Mouse (Mus musculus) midbrain, embryonic 15.5 days (tissue): ENCODE results near the gene Rpusd2. TPM values are rescaled to one million over a fixed set of nuclear protein-coding genes. Genes with fewer than 3 reads are reported as not detected.
"Not testable (repeated sequence)": the region's sequence is repeated elsewhere in the genome, so short reads cannot be mapped to it uniquely, and the experiment has no call there.

Source experiments
- ATAC-seq: fragments of 200-750 bp; cut with Nextera tagmentation; replicated peaks from 2 replicates; pipeline ENCODE4 v1.8.0; 2017; ENCODE audit warnings: moderate TSS enrichment
- H3K27ac ChIP-seq: fragments of 300-500 bp; sonication (generic); 2 replicates; pipeline ENCODE4 v1.5.1; 2015; ENCODE audit warnings: mild to moderate bottlenecking, inconsistent platforms
- H3K27me3 ChIP-seq: fragments of 300-500 bp; sonication (generic); replicated peaks from 2 replicates; pipeline ENCODE4 v1.6.1; 2015; ENCODE audit warnings: inconsistent platforms
- H3K36me3 ChIP-seq: fragments of 300-500 bp; sonication (generic); replicated peaks from 2 replicates; pipeline ENCODE4 v1.6.1; 2015; ENCODE audit warnings: inconsistent platforms
- H3K4me1 ChIP-seq: fragments of 300-500 bp; sonication (generic); 2 replicates; pipeline ENCODE4 v1.6.1; 2015; ENCODE audit warnings: inconsistent platforms
- H3K4me2 ChIP-seq: fragments of 300-500 bp; sonication (generic); 2 replicates; pipeline ENCODE4 v1.6.1; 2015; ENCODE audit warnings: inconsistent platforms, mild to moderate bottlenecking, moderate library complexity
- H3K4me3 ChIP-seq: fragments of 300-500 bp; sonication (generic); 2 replicates; pipeline ENCODE4 v1.5.1; 2015; ENCODE audit warnings: mild to moderate bottlenecking, inconsistent platforms
- H3K9ac ChIP-seq: fragments of 300-500 bp; sonication (generic); 2 replicates; pipeline ENCODE4 v1.6.1; 2015; ENCODE audit warnings: mild to moderate bottlenecking, inconsistent platforms
- H3K9me3 ChIP-seq: fragments of 300-500 bp; sonication (generic); 2 replicates; pipeline ENCODE4 v1.6.1; 2016; ENCODE audit warnings: inconsistent platforms
- WGBS: fragments of 180-500 bp; shearing (Covaris S2); methylation state at CpG from one replicate; pipeline ENCODE4 v1.1.7; 2015; ENCODE audit warnings: mixed read lengths; 5-methylcytosine and 5-hydroxymethylcytosine counted together
- polyA plus RNA-seq: library from polyadenylated mRNA; unstranded; fragments of >200 nt; fragmentation: Nextera tagmentation; extraction: Ambion mirVana; gene quantifications from 2 replicates; pipeline ENCODE4 v1.2.1, GENCODE M21; 2015

The Rpusd2 gene
- polyA plus RNA-seq: 4.6 and 4.9 TPM in 2 replicates

DNA sequence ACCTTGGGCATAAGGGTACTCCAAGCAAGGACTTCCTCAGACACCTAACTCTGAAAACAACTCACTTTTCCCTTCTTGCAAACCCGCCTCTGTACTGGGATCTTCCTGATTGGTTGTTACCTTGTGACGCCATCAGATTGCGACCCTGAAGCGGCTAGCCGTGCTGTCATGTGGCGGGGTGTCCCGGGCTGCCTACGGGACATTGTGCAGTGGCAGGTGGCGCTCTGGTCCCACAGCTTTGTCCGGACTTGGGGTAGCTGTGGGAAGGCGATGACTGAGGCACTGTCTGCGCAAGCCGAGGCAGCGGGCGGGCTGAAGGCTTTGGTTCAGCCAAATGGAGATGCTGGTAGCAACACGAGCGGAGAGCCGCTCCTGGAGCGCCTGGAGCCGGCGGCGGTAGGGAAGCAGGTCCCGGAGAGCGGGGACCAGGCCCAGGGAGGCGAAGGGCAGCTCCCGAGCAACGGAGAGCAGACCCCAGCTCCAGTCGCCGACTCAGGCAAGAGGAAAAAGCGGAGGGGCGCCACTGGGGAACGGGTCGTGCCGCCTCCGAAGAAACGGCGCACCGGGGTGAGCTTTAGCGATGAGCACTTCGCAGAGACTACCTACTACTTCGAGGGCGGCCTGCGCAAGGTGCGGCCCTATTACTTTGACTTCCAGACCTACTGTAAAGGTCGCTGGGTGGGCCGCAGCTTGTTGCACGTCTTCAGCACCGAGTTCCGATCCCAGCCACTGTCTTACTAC, at the start of gene Rpusd2:
Gene Rpusd2 (plus strand): TSS at position 135 of the 741 bp plus-strand sequence.
- H3K4me3 ChIP-seq: peak within 1 kb of the TSS; percentile 59
- under 1% methylated on average over 49 of the region's 49 CpGs for WGBS
- peak; percentile 96 for ATAC-seq

DNA sequence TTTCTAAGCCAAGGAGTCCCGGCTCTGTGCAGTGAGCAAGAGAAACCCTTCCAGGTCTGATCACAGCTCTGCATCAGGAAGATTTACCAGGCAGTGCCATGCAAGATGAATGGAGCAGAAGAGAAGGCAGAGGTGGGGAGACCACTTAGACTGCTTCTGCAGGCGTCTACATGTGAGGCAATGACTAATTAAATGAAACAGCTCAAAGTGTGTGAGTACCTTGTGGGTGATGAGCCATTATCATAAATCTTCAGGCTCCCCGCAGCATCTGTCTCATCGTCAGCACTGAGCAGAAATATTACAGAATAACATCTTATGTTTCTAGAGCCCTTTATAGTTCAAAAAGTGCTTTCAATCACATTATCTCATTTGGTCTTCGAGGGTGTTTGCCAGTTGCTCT, 39.1 kb upstream of the Rpusd2 start:
- no peak for ATAC-seq
- peaks cover 14% of the 10 kb centered on the region; the same call in 1 of the 2 replicates for H3K4me1 ChIP-seq
- H3K4me3 ChIP-seq: no peak overlapping the region
- H3K9ac ChIP-seq: no peak overlapping the region
- H3K27me3 ChIP-seq: no peaks in the 10 kb centered on the region
- H3K4me2 ChIP-seq: no peak overlapping the region
- H3K27ac ChIP-seq: no peak overlapping the region
- H3K9me3 ChIP-seq: no peaks in the 10 kb centered on the region
- 43% methylated on average over 5 of the region's 5 CpGs for WGBS
- H3K36me3 ChIP-seq: no peaks in the 10 kb centered on the region

More for the DNA sequence above, at the start of gene Rpusd2:
- Histone ChIP-seq H3K36me3 (peaks cover 19% of the 10 kb centered on the region; the same call in 1 of the 2 replicates), H3K4me1 (peaks cover 20% of the 10 kb centered on the region), H3K9ac (peak within 1 kb of the TSS; percentile 88), H3K27me3 (no peaks in the 10 kb centered on the region), H3K27ac (peak within 1 kb of the TSS; percentile 88), H3K9me3 (no peaks in the 10 kb centered on the region), H3K4me2 (peak within 1 kb of the TSS; percentile 79)

DNA sequence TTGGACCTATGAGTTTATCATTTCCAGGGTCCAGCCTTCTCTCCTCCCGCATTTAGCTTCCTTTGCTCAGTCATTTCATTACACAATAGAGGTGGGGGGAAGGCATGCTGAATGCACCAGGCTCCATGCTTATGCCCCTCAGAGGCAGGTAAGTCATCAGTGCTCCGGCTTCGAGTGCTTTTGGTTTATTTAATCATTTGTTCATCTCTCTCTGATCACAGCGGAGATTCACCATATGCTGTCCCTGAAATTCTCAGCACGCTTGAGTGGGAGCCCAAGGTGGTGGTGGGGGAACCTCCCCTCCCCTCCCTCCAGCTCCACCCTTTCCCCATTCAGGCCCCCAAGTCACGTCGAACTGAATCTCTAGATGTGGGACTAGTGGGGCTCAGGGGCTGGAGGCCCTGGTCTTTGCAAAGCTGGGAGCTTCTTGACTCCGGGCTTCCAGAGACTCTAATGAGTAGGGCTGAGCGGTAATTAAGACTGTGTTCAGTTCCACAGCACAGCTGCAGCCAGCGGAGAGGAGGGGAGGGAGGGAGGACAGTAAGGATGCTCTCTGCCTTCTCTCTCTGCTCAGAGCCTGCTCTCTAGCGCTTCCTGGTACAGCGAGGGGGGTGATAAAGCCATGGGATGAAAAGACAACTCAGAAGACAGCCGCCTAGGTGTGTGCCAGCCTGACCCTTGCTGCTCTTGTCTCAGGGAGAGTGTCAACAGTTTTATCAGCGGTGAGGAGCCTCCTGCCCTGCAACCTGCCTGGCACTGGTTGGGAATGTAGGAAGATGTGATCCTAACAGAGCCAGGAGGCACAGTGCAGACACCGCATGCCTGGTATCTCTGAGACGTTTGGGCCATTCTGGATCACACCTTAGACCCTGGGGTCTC, 38.4 kb upstream of the Rpusd2 start:
- Histone ChIP-seq H3K27ac (no peak overlapping the region), H3K27me3 (no peaks in the 10 kb centered on the region), H3K9ac (no peak overlapping the region), H3K4me1 (peaks cover 14% of the 10 kb centered on the region; the same call in 1 of the 2 replicates), H3K4me2 (peak overlapping the region; percentile 8), H3K9me3 (no peaks in the 10 kb centered on the region), H3K36me3 (no peaks in the 10 kb centered on the region), H3K4me3 (no peak overlapping the region)
- ATAC-seq: peak; percentile 89
- 29% methylated on average over 16 of the region's 16 CpGs for WGBS

DNA sequence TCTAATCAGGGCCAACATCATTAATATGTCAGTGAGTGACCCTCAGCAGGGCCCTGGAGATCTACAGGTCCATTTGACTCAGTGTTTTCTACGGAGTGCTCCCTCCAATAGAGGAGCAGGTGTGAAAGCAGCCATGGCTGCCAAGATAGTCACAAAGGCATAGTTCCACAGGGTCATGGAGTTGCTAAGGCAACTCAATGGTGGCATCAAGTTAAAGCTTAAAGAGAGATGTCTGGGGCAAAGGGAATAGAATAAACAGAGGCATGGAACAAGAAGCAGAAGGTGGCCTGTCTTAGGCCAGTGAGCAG, 37.8 kb upstream of the Rpusd2 start:
- H3K9ac ChIP-seq: no peak overlapping the region
- no peak overlapping the region for H3K4me2 ChIP-seq
- no peak overlapping the region for H3K27ac ChIP-seq

DNA sequence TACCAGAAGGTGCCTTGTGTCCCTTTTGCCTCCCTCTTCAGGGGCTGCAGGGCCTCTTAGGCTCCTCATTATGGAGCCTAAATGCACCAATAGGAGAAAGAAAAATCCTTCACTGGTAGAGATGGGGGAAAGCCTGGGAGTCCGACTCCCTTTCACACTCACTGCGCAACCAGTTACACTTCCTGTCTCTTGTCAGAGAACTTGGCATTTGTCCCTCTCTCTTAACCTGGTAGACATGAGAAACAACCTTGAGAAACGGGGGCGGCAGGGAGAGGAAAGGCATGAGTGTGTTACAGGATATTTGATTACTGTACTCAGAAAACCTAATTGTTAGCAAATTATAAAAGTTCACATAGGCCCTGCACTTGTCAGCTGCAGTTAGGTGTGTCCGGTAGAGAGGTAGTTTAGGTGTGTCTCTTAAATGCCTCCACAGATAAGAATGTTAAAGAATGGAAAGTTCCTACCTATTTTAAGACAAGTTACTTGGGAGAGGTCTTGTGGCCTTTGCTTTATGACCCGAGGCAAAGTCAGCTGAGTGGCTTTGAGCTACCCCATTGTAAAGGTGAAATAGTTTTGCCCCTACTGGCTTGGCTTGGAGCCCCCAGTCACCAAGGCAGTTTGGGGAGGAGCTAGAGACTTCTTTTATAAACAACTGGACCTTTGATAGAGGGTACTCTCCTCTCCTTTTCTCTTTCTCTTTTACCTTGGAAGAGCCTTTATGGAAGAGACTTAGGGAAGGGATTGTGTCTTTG, 36.3 kb upstream of the Rpusd2 start:
- Histone ChIP-seq H3K4me2 (no peak overlapping the region), H3K9me3 (no peaks in the 10 kb centered on the region), H3K9ac (no peak overlapping the region), H3K36me3 (no peaks in the 10 kb centered on the region), H3K4me1 (peaks cover 14% of the 10 kb centered on the region; the same call in 1 of the 2 replicates), H3K27me3 (no peaks in the 10 kb centered on the region), H3K27ac (no peak overlapping the region), H3K4me3 (no peak overlapping the region)
- no peak for ATAC-seq
- WGBS: 83% methylated on average over 6 of the region's 6 CpGs

More for the DNA sequence above, 37.8 kb upstream of the Rpusd2 start:
- 29% methylated on average over 1 of the region's 1 CpGs for WGBS
- Histone ChIP-seq H3K9me3 (no peaks in the 10 kb centered on the region), H3K27me3 (no peaks in the 10 kb centered on the region), H3K4me3 (no peak overlapping the region), H3K4me1 (peaks cover 14% of the 10 kb centered on the region; the same call in 1 of the 2 replicates), H3K36me3 (no peaks in the 10 kb centered on the region)
- peak; percentile 55; the same call in 1 of the 2 replicates for ATAC-seq

DNA sequence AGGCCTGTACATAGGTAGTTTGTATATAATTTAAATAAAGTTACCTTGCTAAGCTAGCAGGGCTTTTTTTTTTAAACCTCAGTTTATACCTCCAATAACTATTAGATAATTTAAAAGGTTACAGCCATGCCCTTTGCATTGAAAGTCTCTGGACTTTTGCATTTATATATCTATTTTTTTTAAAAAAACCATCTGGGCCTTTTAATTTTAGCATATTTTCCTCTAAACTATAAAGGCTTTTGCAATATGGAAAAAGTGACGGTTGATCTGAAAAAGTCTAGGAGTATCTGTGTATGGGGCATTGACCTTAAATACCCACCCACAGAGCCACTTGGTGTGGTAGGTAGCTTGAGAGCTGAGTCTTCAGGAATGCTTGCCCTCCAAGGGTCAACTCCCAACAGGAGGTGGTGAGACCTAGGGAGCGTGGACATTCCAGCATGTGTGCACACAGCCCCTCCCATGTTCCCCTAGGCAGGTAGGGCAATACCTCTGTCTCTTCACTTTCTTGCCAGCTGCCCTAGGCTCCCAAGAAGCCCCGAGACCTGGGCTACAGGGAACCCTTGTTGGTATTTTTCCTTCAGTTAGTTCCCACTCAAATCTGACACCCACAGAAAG, 35.5 kb upstream of the Rpusd2 start:
- 55% methylated on average over 3 of the region's 3 CpGs for WGBS
- no peak overlapping the region for H3K4me2 ChIP-seq
- no peak overlapping the region for H3K27ac ChIP-seq
- ATAC-seq: no peak
- no peak overlapping the region for H3K4me3 ChIP-seq
- no peak overlapping the region for H3K9ac ChIP-seq
- H3K9me3 ChIP-seq: no peaks in the 10 kb centered on the region
- no peaks in the 10 kb centered on the region for H3K27me3 ChIP-seq
- peaks cover 14% of the 10 kb centered on the region; the same call in 1 of the 2 replicates for H3K4me1 ChIP-seq
- no peaks in the 10 kb centered on the region for H3K36me3 ChIP-seq

DNA sequence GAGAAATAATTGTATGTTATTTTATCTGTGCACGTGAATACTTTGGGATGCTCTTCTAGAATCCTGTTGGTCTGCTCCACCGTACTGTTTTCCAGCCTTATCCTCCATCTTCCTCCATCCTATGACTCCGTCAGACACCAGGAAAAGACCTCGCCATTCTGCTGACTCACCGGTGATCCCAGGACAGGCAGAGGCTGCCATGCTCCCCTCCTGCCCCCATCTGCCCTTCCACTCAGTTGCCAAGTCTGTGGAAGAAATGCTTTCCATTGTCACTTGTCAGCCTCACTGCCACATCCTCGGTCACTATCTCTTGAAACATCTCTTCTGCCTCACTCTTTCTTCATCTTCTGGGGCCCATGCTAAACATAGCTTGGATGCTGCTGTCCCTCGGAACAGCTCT, 27.7 kb upstream of the Rpusd2 start:
- no peaks in the 10 kb centered on the region for H3K4me1 ChIP-seq
- H3K4me3 ChIP-seq: no peak overlapping the region
- no peaks in the 10 kb centered on the region for H3K36me3 ChIP-seq
- no peaks in the 10 kb centered on the region for H3K27me3 ChIP-seq
- H3K9me3 ChIP-seq: no peaks in the 10 kb centered on the region
- 88% methylated on average over 7 of the region's 7 CpGs for WGBS
- no peak overlapping the region for H3K4me2 ChIP-seq
- no peak for ATAC-seq
- H3K27ac ChIP-seq: no peak overlapping the region
- no peak overlapping the region for H3K9ac ChIP-seq

DNA sequence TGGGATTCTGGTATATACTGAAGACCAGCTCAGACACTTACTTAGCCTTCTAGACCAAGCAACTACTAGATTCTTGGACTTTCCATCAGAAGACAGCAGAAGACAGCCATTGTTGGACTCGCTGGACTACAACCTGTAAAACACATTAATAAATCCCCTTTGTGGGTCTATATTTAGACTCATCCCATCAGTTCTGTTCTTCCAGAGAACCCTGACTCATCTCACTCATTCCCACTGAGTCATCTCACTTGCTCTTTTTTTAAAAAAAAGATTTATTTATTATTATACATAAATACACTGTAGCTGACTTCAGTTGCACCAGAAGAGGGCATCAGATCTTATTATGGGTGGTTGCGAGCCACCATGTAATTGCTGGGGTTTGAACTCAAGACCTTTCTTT, 25.2 kb upstream of the Rpusd2 start:
- WGBS: 93% methylated on average over 2 of the region's 2 CpGs
- no peak for ATAC-seq
- Histone ChIP-seq H3K9me3 (no peaks in the 10 kb centered on the region), H3K4me2 (no peak overlapping the region), H3K27ac (no peak overlapping the region), H3K4me1 (no peaks in the 10 kb centered on the region), H3K36me3 (no peaks in the 10 kb centered on the region), H3K4me3 (no peak overlapping the region), H3K9ac (no peak overlapping the region), H3K27me3 (no peaks in the 10 kb centered on the region)

DNA sequence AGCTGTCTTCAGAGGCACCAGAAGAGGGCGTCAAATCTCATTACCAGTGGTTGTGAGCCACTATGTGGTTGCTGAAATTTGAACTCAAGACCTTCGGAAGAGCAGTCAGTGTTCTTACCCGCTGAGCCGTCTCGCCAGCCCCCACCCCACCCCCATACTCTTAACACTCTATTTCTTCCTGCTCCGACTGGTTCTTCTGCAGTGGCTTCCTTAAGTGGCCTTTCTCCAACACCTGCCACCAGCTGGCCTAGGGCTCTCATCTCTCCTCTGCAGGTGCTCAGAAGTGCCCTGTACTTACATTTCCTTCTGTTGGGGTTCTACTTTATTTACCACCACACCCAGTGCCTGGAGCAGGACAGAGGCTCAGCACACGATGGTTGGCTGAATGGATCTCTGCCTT, 19.6 kb upstream of the Rpusd2 start:
- peaks cover 11% of the 10 kb centered on the region for H3K4me1 ChIP-seq
- H3K36me3 ChIP-seq: peaks cover 5% of the 10 kb centered on the region; the same call in 1 of the 2 replicates
- H3K4me2 ChIP-seq: no peak overlapping the region
- H3K27ac ChIP-seq: no peak overlapping the region
- no peaks in the 10 kb centered on the region for H3K9me3 ChIP-seq
- ATAC-seq: no peak
- H3K27me3 ChIP-seq: no peaks in the 10 kb centered on the region
- no peak overlapping the region for H3K4me3 ChIP-seq
- 82% methylated on average over 7 of the region's 7 CpGs for WGBS
- H3K9ac ChIP-seq: no peak overlapping the region

DNA sequence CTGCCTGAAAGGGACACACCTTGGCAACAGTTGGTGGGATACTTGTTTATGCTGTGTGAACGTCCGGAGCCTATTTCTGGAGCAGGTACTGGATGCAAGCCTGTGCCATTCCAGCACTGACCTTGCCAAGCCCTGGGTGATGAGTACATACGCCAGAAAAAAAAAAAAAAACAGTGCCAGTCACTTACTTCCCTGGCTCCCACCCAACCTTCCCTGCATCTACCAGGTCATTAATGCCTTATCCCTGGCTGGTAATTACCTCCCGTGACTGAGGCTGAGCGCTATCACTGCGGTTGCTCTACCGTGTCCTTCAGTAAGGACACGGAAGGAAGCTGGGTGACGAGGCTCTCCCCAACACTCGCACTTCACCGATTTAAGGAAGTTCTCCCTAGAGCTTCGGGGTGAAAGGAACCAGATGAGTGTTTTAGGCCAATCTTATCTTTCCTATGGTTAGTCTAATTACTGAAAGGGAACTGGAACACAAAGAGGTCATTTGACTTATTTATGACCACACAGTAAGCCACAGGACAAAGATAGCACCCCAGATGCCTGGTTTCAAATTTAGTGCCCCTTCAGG, 18.9 kb upstream of the Rpusd2 start:
- Histone ChIP-seq H3K27ac (no peak overlapping the region), H3K4me1 (peaks cover 11% of the 10 kb centered on the region), H3K4me3 (no peak overlapping the region), H3K9ac (no peak overlapping the region), H3K9me3 (no peaks in the 10 kb centered on the region), H3K27me3 (no peaks in the 10 kb centered on the region), H3K36me3 (peaks cover 5% of the 10 kb centered on the region; the same call in 1 of the 2 replicates), H3K4me2 (no peak overlapping the region)
- ATAC-seq: no peak
- WGBS: 75% methylated on average over 12 of the region's 12 CpGs

DNA sequence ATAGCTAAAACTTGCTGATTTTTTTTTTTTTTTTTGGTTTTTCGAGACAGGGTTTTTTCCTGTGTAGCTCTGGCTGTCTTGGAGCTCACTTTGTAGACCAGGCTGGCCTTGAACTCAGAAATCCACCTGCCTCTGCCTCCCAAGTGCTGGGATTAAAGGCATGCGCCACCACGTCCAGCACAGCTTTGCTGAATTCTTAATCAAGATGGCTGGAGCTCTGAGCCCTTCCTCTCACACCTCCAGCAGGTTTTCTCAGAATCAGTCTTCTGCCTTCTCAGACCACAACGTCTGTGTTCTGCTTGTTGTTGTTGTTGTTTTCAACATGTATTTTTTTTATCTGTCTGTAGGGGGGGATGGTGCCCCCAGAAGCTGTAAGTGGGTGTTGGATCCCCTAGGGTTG, 18.3 kb upstream of the Rpusd2 start:
- not testable (repeated sequence) for H3K36me3 ChIP-seq, H3K4me2 ChIP-seq, H3K27ac ChIP-seq, ATAC-seq, H3K9me3 ChIP-seq, H3K4me3 ChIP-seq, H3K9ac ChIP-seq, H3K27me3 ChIP-seq
- WGBS: 76% methylated on average over 4 of the region's 4 CpGs
- peaks cover 11% of the 10 kb centered on the region for H3K4me1 ChIP-seq
